Mouse (Mus musculus): ENCODE data around the gene Elp5. TPM values are rescaled to one million over a fixed set of nuclear protein-coding genes. Genes with fewer than 3 reads are reported as not detected.

The Elp5 gene
- total RNA-seq, 1 experiment from 2014 or later = 47.0 TPM

GRCm38 (mm10) chr11:69994401-69995090 is 12.2 kb upstream of the Elp5 start:
- ATAC-seq (replicated peaks; ENCODE audit: low read depth, poor library complexity, severe bottlenecking) = no peak

GRCm38 (mm10) chr11:69992932-69993331 is 10.6 kb upstream of the Elp5 start:
- no peak for ATAC-seq (replicated peaks; ENCODE audit: low read depth, poor library complexity, severe bottlenecking)

GRCm38 (mm10) chr11:69992396-69992795 is 10.1 kb upstream of the Elp5 start:
- no peak for ATAC-seq (replicated peaks; ENCODE audit: low read depth, poor library complexity, severe bottlenecking)

- no peak for ATAC-seq (replicated peaks; ENCODE audit: low read depth, poor library complexity, severe bottlenecking)
Observed at GRCm38 (mm10) chr11:69991711-69992110, 9.4 kb upstream of the Elp5 start.

GRCm38 (mm10) chr11:69990850-69991691 is 8.8 kb upstream of the Elp5 start, which contains the start of gene Gabarap:
Gene Gabarap (plus strand): TSS chr11:69991143.
- peak; percentile 69 for ATAC-seq (replicated peaks; ENCODE audit: low read depth, poor library complexity, severe bottlenecking)

- ATAC-seq (replicated peaks; ENCODE audit: low read depth, poor library complexity, severe bottlenecking) = no peak
Observed at GRCm38 (mm10) chr11:69989949-69990348, 7.6 kb upstream of the Elp5 start.

GRCm38 (mm10) chr11:69984431-69984830 is 2.1 kb upstream of the Elp5 start:
- ATAC-seq (replicated peaks; ENCODE audit: low read depth, poor library complexity, severe bottlenecking) = no peak

- ATAC-seq (replicated peaks; ENCODE audit: low read depth, poor library complexity, severe bottlenecking) = no peak
Observed at GRCm38 (mm10) chr11:69983377-69983776, 1.1 kb upstream of the Elp5 start.

GRCm38 (mm10) chr11:69982877-69983276 is 560 bp upstream of the Elp5 start:
- ATAC-seq (replicated peaks; ENCODE audit: low read depth, poor library complexity, severe bottlenecking) = no peak

- ATAC-seq (replicated peaks; ENCODE audit: low read depth, poor library complexity, severe bottlenecking) = no peak
Observed at GRCm38 (mm10) chr11:69981141-69981762, 1.1 kb downstream of the Elp5 start, which contains the start of gene Ctdnep1. Gene Ctdnep1 (plus strand): TSS chr11:69981156.

GRCm38 (mm10) chr11:69980196-69981140 is 1.8 kb downstream of the Elp5 start:
- ATAC-seq (replicated peaks; ENCODE audit: low read depth, poor library complexity, severe bottlenecking) = peak; percentile 91

GRCm38 (mm10) chr11:69979827-69980195 is 2.5 kb downstream of the Elp5 start:
- ATAC-seq (replicated peaks; ENCODE audit: low read depth, poor library complexity, severe bottlenecking) = no peak

- no peak for ATAC-seq (replicated peaks; ENCODE audit: low read depth, poor library complexity, severe bottlenecking)
Observed at GRCm38 (mm10) chr11:69976271-69976670, 6.0 kb downstream of the Elp5 start.

- ATAC-seq (replicated peaks; ENCODE audit: low read depth, poor library complexity, severe bottlenecking) = no peak
Observed at GRCm38 (mm10) chr11:69974907-69975306, 7.4 kb downstream of the Elp5 start.

GRCm38 (mm10) chr11:69970775-69971174 is 11.5 kb downstream of the Elp5 start:
- no peak for ATAC-seq (replicated peaks; ENCODE audit: low read depth, poor library complexity, severe bottlenecking)

- ATAC-seq (replicated peaks; ENCODE audit: low read depth, poor library complexity, severe bottlenecking) = no peak
Observed at GRCm38 (mm10) chr11:69970222-69970621, 12.1 kb downstream of the Elp5 start.

- no peak for ATAC-seq (replicated peaks; ENCODE audit: low read depth, poor library complexity, severe bottlenecking)
Observed at GRCm38 (mm10) chr11:69968793-69969192, 13.5 kb downstream of the Elp5 start.

- no peak for ATAC-seq (replicated peaks; ENCODE audit: low read depth, poor library complexity, severe bottlenecking)
Observed at GRCm38 (mm10) chr11:69966860-69967517, 15.3 kb downstream of the Elp5 start.

All from common myeloid progenitor, adult 5-6 weeks (primary cell).